Mouse (Mus musculus) neural tube, embryonic 12.5 days (tissue): ENCODE results near the gene 4931428L18Rik. TPM values are rescaled to one million over a fixed set of nuclear protein-coding genes. Genes with fewer than 3 reads are reported as not detected.

Experiments used
- ATAC-seq: fragments of 200-750 bp; cut with Nextera tagmentation; 2 replicates; pipeline ENCODE4 v1.8.0; 2017; ENCODE audit warnings: low read depth, mild to moderate bottlenecking, moderate TSS enrichment, moderate library complexity; ENCODE audit not compliant: low FRiP score
- H3K27ac ChIP-seq: fragments of 300-500 bp; sonication (generic); 2 replicates; pipeline ENCODE4 v1.5.1; 2016
- H3K27me3 ChIP-seq: fragments of 300-500 bp; sonication (generic); replicated peaks from 2 replicates; pipeline ENCODE4 v1.6.1; 2016; ENCODE audit warnings: mild to moderate bottlenecking
- H3K36me3 ChIP-seq: fragments of 300-500 bp; sonication (generic); 2 replicates; pipeline ENCODE4 v1.6.1; 2016; ENCODE audit warnings: mild to moderate bottlenecking
- H3K4me1 ChIP-seq: fragments of 300-500 bp; sonication (generic); 2 replicates; pipeline ENCODE4 v1.6.1; 2016
- H3K4me2 ChIP-seq: fragments of 300-500 bp; sonication (generic); replicated peaks from 2 replicates; pipeline ENCODE4 v1.6.1; 2016; ENCODE audit warnings: mild to moderate bottlenecking
- H3K4me3 ChIP-seq: fragments of 300-500 bp; sonication (generic); 2 replicates; pipeline ENCODE4 v1.5.1; 2016
- H3K9ac ChIP-seq: fragments of 300-500 bp; sonication (generic); 2 replicates; pipeline ENCODE4 v1.6.1; 2016; ENCODE audit warnings: mild to moderate bottlenecking
- H3K9me3 ChIP-seq: fragments of 300-500 bp; sonication (generic); 2 replicates; pipeline ENCODE4 v1.6.1; 2016; ENCODE audit warnings: mild to moderate bottlenecking
- WGBS: fragments of 180-500 bp; shearing (Covaris S2); methylation state at CpG from one replicate; pipeline ENCODE4 v1.1.7; 2016; 5-methylcytosine and 5-hydroxymethylcytosine counted together
- polyA plus RNA-seq: library from polyadenylated mRNA; unstranded; fragments of >200 nt; fragmentation: Nextera tagmentation; extraction: Ambion mirVana; gene quantifications from 2 replicates; pipeline ENCODE4 v1.2.1, GENCODE M21; 2016

The 4931428L18Rik gene
- polyA plus RNA-seq, 1 experiment from 2014 or later, result not detected

DNA sequence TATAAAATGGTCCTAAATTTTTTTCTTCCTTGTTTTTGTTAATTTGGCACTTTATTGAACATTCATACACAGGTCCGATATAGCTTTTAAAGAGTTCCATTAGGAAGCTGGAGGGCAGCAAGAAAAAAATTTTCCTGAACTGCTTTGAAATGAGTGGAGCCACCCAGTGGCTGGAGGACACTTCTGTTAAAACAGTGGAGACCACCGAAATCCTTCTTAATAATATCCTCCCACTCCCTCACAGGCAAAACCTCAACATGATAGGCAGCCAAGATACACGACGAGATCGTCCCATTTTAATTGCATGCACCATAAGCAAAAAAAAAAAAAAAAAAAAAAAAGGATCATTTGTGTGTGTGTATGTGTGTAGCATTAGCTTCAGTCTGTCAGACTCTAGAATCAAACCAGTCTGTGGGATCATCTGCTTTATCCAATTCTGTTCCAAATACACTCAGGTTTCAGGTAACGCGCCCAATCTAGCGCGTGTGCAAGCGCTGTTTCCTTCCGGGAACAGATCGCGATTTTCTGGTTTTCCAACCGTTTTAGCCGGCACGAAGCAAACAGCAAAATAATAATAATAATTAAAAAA, 274.0 kb downstream of the 4931428L18Rik start:
- H3K27ac ChIP-seq, result peak overlapping the region; percentile 94
- H3K36me3 ChIP-seq, result peaks cover 21% of the 10 kb centered on the region
- ATAC-seq, result no peak
- peak overlapping the region; percentile 61 for H3K4me2 ChIP-seq
- WGBS, result 1% methylated on average over 16 of the region's 16 CpGs
- H3K27me3 ChIP-seq, result no peaks in the 10 kb centered on the region
- H3K4me3 ChIP-seq, result peak overlapping the region; percentile 94
- peaks cover 10% of the 10 kb centered on the region for H3K4me1 ChIP-seq
- H3K9ac ChIP-seq, result peak overlapping the region; percentile 97
- no peaks in the 10 kb centered on the region for H3K9me3 ChIP-seq

Other genes starting within 250 kb of the 4931428L18Rik start
- not detected in 2 replicates for gene AC153137.1, start 244.7 kb downstream of the 4931428L18Rik start, polyA plus RNA-seq
- gene Lgsn, start 46.3 kb downstream of the 4931428L18Rik start, polyA plus RNA-seq, result not detected in 2 replicates
- gene Pih1d3, start 154 bp upstream of the 4931428L18Rik start, polyA plus RNA-seq, result not detected in 2 replicates